Mouse (Mus musculus): ENCODE data around the gene Tex52.
"Not testable (repeated sequence)": the region's sequence is repeated elsewhere in the genome, so short reads cannot be mapped to it uniquely, and the experiment has no call there.

The Tex52 gene

DNA sequence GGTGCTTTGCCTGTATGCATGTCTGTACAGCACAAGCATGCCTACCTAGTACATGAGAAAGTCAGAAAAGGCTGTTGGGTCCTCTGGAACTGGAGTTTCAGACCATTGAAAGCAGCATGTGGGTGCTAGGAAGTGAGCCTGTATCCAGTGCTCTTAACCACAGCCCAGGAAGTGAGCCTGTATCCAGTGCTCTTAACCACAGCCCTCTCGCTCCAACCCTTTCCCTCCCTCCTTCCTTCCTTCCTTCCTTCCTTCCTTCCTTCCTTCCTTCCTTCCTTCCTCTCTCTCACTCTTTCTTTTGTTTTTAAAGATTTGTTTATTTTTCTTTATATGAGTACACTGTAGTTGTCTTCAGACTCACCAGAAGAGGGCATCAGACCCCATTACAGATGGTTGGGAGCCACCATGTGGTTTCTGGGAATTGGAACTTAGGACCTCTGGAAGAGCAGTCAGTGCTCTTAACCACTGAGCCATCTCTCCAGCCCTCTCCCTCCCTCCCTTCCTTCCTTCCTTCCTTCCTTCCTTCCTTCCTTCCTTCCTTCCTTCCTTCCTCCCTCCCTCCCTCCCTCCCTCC lies 5.4 kb downstream of the Tex52 start:
- not testable (repeated sequence) for DNase-seq (ENCODE audit: low spot score in 2 of 2)

DNA sequence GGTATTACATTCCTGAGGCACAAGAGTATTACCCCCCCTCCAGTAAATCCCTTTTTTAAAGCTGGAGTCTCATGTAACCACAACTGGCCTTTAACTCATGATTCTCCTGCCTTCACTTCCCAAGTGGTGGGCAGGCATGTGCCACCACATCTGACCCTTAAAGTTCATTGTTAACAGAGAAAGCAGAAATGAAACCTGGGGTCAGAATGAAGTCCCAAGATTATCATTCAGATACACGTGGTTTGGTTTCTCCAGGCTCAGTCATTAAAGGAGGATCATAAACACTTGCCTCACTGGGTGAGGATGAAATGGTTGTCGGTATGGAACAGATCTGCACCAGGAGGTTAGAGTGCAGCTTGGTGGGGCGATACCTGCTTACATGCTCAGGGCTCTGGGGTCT lies 6.0 kb downstream of the Tex52 start:
- no peak for DNase-seq (ENCODE audit: low spot score in 2 of 2)

DNA sequence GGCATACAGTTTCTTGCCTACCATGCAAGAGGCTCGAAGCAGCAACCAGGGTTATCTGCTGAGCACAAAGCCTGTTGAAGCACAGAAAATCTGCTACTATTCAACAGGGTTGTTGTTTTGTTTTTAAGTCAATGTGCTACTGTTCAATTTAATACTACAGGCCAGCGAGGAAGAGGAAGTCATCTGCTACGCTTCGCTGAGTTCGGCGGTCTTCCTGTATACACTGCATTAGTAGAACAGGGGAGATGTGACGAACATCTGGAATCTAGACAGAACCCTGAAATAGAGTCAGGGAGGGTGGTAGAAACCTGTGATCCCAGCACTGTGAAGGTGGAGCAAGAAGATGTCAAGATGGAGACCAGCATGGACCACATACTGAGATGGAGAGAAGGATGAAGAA lies 8.5 kb downstream of the Tex52 start:
- DNase-seq (ENCODE audit: low spot score in 2 of 2), result no peak

DNA sequence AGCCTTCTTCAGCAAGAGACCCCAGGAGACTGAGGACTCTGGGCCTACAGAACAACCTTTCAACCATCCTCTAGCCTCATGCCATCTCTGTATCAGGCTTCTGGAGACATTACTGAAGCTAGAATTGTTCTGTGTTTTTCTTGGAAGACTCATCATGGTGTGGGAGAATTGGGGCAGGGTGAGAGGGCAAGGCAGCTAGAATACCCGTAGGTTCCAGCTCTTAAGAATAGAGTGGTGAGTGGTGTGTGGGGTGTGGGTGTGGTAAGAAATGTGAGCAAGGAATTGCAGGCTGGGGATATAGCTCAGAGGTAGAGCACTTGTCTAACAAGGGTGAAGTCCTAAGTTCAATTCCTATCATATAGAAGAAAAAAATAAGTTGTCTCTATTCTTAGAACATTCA lies 9.8 kb downstream of the Tex52 start:
- no peak for DNase-seq (ENCODE audit: low spot score in 2 of 2)

DNA sequence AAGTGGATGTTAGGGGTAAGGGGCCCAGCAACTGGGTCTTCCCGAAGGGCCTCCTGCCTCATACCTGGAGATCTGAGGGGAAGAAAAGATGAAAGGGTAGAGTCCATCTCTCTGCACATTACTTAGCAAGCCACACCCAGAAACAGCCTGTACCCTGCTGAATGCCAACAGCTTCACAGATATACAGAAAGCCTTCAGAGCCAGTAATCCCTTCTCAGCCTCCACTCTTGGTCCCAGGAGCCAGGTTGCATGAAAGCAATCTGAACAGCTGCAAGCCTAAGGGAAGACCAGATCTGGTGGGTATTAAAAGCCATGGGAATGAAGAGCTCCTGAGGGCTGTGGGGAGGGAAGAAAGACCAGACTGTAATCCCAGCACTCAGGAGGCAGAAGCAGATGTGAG lies 13.9 kb downstream of the Tex52 start:
- no peak for DNase-seq (ENCODE audit: low spot score in 2 of 2)

DNA sequence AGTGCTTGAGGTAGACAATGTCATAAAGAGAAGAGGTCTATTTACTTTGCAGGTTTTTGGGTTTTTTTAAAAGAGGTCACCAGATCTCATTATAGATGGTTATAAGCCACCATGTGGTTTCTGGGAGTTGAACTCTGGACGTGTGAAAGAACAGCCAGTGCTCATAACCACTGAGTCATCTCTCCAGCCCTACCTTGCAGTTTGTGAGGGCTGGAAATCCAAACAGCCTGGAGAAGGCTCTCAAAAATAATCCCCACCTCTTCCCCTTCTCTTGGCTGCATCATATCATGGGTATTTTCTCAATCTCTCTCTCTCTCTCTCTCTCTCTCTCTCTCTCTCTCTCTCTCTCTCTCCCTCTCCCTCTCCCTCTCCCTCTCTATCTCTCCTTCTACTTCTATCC lies 15.4 kb downstream of the Tex52 start:
- no peak for DNase-seq (ENCODE audit: low spot score in 2 of 2)

DNA sequence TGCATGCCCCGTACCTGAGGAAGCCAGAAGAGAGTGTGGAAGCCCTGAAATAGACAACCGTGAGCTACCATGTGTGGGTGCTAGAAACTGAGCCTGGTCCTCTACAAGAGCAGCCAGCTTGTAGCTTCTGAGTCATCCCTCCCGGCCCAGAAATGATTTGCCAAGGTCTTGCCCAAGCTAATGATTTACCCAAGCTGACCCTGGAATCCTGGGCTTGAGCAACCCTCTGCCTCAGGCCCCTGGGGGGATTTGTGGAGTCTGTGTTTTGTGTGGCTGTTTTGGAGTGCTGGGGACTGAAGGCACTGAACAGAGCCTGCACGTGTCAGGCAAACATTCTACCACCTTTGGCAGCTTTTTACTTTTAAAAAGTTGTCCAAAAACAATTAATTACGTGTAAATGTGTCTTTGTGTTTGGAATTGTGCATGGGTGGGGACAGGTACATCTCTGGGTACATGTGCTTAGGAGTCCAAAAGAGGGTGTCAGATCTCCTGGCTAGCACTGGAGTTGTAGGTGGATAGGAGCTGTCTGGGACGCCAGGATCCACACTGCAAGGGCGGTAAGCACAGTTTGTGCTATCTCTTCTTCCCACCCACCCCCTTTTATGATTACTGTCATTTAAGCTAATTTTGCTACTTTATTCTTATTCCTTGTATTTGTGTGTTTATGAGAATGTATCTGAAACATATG lies 22.5 kb downstream of the Tex52 start:
- DNase-seq (ENCODE audit: low spot score in 2 of 2), result no peak

DNA sequence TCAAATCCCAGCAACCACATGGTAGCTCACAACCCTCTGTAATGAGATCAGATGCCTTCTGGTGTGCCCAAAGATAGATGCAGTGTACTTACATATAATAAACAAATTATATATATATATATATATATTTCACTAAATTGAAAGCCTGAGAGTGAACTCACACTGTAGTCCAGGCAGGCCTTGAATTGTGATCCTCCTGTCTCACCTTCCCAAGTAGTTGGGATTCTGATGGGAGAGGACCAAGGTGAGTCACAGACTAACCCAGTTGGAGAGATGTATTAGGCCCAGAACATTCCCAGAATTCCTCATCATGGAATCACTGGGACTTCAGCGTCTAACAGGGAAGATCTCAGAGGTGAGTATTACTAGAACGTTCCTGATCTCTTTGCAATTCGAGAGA lies 23.7 kb downstream of the Tex52 start, which contains the start of gene Nrip2:
Nrip2 (plus strand) TSS at position 301 of the 400 bp plus-strand sequence.
- no peak for DNase-seq (ENCODE audit: low spot score in 2 of 2)

DNA sequence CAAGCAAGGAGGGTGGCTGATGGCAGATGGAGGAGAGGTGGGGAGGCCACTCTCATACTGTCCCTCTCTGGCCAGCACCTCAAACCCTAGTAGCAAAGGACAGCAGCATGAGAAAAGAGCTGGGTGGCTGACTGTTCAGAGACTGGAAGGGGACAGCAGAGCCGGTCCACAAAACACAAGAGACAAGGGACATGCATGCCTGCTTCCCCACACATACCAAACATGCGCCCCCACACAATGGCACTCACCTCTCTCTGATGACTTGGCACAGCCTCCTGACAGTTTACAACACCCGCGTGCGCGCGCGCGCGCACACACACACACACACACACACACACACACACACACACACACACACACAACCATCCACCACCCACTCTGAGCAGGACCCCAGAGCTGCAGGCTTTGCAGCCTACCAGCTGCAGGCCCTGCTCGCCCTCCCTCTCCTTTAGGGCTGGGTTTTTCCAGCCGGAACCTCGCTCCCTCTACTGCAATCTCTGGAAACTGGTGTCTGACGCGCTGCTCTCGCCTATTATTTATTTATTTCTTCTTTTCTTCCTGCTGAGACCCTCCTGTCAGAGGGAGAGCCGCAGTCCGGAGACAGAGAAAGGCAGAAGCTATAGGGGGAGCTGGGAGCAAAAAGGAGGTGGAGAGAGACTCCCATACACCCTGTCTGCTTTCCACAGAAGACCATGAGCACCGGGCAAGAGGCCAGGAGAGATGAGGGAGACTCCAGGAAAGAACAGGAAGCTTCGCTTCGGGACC lies 24.3 kb downstream of the Tex52 start:
- peak in 1 of 2 experiments; percentile 31 for DNase-seq (ENCODE audit: low spot score in 2 of 2)

DNA sequence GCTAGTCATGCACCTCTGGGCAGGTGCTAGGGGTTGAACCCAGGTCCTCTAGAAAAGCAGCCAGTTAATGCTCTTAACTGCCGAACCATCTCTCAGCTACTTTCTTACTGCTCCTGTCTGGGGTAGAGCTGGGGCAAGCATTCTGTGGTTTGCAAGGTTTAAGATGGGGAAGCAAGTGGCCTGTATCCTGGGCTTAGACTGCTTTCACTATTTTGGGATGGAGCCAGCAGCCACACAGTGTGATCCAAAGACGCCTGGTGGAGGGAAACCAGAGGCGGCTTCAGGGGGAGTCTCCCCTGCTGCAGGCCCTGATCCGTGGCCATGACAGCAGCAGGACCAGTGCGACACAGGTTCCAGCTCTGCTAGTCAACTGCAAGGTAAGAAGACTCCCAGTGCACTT lies 29.5 kb downstream of the Tex52 start:
- no peak for DNase-seq (ENCODE audit: low spot score in 2 of 2)

DNA sequence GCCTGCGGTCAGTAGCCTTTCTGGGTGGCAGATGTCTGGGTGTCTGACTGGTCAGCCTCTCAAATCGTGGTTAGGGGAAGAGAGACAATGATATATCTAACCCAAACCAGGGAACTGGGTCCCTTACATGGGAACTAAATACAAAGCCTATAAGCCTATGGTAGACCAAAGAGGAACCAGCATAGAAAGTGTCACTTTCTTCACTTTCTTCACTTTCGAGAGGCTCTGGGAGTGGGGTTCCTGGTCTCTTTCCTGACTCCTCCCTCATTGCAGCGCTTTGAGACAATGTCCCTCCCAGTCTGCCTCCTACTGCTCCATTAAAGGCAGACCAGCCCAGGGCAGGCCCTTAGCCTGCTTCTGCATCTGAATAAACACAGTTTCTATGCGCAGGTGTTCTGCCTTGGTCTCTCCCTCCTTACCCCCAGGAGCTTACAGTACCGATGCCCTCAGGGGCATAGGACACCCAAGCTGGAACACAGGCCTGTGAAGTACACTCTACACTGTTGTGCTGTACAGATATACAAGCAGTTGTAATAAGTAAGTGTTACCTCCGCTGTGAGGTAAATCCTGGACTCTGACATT lies 33.4 kb downstream of the Tex52 start:
- no peak for DNase-seq (ENCODE audit: low spot score in 2 of 2)

DNA sequence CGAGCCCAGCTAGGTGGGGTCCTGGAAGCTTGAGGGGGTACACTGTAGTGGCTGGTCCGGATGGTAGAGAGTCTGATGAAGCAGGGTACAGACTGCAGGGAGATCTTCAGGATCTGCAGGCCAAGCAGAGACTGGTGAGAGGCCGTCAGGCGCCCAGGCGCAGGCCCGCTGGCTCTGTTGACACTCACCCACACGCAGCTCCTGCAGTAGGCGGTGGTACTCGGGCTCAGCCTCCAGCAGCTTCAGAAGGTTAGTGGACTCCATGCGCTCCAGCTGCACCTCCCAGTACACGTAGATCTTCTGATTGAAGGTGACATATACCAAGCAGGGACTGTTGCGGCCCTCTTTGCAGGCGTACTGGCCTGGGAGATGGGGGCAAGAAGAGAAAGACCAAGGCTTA lies 35.0 kb downstream of the Tex52 start:
- DNase-seq (ENCODE audit: low spot score in 2 of 2), result no peak

DNA sequence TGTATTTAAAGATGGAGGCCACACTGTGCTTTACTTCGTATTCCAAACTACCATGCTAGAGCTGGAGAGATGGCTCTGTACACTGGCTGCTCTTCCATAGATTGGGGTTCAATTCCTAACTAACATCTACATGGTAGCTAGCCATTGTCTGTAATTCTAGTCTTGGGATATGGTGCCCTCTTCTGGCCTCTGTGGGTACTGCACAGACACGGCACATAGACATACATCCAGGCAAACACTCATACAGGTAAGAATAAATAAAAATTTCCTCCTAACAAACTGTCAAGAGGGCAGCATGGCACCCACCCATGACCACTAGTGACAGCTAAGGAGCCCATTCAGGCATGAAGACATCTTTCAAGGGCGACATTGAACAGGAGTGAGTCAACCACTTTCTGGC lies 35.9 kb downstream of the Tex52 start:
- peak; percentile 63 to 88 for DNase-seq (ENCODE audit: low spot score in 2 of 2)

DNA sequence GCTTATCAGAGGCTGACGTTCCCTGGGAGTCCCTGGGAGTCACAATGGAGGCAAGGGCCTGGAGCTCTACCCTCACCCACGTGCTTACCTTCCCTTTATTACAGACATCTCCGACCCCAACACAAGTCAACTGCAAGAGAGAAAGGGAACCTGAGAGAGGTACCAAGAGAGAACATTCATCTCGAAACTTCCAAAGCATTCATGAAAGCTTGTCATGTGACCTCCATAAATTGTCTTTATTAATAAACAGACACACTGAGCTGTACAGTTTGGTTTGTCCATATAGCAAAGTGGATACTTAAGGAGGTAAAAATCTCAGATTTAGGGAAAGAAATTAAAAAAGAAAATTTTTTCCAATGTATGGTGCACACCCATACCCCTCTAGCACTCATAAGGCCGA lies 40.9 kb downstream of the Tex52 start:
- DNase-seq (ENCODE audit: low spot score in 2 of 2), result no peak

DNA sequence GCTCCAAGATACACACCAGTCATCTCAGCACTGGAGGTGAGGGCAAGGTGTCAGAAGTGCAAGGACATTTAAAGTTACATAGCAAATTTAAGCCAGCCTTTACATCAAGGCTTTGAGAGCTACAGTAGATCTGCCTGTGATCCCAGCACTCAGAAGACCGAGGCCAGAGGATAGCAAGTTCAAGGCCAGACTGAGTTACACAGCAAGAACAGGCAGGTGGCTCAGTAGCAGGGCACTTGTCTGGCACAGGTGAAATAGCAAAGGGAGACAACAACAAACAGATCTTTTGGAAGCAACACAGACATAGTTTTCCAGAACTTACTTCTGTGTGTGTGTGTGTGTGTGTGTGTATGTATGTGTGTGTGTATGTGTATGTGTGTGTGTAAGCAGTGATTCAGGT lies 42.8 kb downstream of the Tex52 start:
- no peak for DNase-seq (ENCODE audit: low spot score in 2 of 2)

DNA sequence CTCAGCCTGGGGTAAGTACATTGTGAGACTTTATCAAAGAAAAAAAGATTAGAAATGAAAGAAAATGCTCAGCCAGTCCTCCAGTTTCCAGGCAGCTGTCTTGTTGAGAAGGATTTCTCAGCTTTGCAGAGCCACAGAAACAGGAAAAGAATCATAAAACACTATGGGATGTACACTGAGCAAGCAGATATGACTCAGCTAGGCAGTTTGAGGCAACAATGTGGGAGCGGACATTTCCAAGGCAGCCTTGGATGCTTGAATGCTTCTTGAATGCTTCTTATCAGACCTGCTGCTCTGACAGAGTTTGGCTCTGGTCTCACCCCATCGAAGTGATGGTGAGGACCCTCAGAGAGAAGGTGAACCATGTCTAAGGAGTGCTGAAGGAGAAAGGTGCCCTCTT lies 45.8 kb downstream of the Tex52 start:
- no peak for DNase-seq (ENCODE audit: low spot score in 2 of 2)

DNA sequence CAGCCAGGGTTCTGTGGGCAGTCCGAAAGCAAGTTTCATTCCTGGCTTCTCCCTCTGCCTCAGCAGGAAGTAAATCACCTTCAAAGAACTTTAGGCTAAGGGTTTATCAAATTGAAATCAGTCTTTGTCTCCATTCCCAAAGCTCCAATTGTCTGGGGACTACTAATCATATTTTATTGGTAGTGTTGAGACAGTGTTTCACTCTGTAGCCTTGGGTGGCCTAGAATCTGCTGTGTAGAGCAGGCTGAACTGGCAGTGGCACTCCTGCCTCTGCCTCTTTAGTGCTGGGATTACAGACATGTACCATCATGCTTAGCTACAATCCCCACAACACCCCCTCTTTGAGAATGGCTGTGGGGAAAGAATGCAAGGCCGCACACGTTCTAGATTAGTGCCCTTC lies 46.2 kb downstream of the Tex52 start:
- DNase-seq (ENCODE audit: low spot score in 2 of 2), result no peak

DNA sequence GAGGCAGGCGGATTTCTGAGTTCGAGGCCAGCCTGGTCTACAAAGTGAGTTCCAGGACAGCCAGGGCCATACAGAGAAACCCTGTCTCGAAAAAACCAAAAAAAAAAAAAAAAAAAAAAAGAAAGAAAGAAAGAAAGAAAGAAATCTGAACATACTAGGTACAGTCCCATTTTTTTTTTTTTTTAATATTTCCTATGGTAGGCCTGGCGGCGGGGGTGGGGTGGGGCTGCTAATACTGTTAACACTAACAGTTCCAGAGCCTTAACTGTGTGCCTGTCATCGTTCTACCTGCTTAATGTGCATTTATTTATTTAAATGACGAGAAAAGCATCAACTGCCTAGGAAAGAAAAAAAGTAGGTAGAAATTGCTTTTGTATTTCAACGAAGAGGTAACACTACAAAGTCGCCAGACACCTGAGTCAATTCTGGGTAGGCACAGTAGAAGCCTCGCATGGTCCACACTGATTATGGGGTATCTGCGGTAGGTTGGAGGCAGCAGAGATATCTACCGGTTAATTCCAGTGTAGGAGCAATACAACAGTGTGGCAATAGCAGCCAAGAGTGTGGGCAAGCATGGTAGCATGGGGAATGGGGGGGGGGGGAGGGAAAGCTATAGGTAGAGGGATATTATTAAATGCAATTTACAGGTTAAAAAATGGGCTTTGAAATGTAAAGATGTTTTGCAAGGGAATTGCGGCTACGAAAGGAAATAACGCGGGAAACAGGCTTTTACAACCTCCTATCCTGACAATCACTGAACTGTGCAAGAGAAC lies 48.4 kb downstream of the Tex52 start:
- no peak for DNase-seq (ENCODE audit: low spot score in 2 of 2)

DNA sequence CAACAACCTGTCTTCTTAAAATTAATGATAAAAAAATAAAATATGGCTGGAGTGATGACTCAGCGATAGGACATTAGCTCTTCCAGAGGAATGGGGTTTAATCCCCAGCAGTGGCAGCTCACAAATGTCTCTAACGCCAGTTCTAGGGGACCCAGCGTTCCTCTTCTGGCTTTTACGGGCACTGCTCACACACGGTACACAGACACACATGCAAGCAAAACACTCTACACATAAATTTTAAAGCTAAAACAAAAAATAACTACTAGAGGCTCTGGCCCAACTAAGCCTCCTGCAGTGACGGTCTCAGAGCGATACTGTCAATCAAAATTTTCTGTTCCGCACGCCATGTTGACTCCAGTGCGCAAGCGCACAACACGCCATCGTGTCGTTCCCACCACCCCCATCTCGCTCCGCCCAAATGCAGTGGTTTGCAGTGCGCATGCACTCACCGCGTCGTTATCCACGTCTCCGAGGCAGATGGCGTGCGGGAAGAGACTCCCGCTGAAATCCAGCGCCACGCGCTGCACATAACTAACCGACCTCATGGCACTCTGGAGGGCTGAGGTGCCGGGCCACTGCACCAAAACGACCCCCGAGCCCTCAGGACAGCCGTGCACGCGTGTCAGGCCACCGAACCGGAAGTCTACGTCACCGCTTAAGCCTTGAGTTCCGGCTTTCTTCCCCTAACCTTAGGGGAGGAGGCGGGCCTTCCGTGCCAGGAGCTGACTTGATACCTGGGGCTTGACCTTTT lies 49.2 kb downstream of the Tex52 start, which contains the start of gene Itfg2:
Itfg2 (minus strand) TSS at position 663 of the 751 bp plus-strand sequence.
- peak; percentile 94 to 96 for DNase-seq (ENCODE audit: low spot score in 2 of 2)

DNA sequence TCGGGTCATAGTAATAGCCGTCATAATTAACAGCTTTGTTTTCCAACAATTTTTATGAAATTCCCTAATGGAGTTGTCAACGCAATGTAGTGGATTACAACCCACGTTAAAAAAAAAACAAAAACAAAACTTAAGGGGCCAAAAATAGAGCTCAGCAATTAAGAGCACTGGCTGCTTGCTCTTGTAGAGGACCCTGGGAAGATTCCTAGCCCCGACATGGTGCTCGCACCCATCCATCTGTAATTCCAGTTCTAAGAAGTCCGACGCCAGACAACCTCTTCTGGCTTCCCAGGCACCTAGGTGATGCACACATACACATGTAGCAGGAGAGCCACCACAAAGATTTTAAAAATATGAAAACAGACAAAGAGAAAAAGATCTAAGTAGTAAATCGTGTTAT lies 49.8 kb downstream of the Tex52 start:
- no peak for DNase-seq (ENCODE audit: low spot score in 2 of 2)

DNA sequence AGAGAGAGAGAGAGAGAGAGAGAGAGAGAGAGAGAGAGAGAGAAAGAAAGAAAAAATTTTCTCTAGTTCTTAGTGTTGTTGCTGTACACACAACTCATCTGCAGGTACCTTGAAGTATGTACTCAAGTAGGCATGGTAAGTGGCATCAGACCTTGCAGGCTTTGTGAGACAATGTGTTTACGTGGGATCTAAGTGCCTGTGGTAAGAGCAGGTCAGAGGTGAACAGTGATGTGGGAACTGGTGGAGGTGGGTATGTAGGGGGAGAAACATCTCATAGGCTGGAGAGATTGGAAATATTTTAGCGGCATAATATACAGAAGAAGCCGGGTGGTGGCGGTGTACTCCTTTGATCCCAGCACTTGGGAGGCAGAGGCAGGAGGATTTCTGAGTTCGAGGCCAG lies 52.3 kb downstream of the Tex52 start:
- no peak for DNase-seq (ENCODE audit: low spot score in 2 of 2)

Measured in frontal cortex, postnatal 14 days (tissue).